Mouse (Mus musculus) brain, embryonic 14.5 days (tissue): ENCODE measurements at regions not wholly inside any gene's neighbourhood (a gene's known extent, or its start where the extent isn't known, plus 50 kb on each side); places are given as distances from the start of the nearest gene placed in this dataset.

ENCODE experiments used
- CTCF ChIP-seq: fragments of 200-500 bp; IDR thresholded peaks from 2 replicates; pipeline ENCODE4 v1.5.1; 2012; ENCODE audit warnings: inconsistent platforms, mild to moderate bottlenecking, moderate library complexity, borderline replicate concordance; ENCODE audit not compliant: insufficient read depth, insufficient read length; ENCODE audit errors: extremely low read depth
- POLR2A ChIP-seq: fragments of 200-500 bp; IDR thresholded peaks from 2 replicates; pipeline ENCODE4 v1.6.1; 2012; ENCODE audit warnings: mild to moderate bottlenecking, inconsistent platforms, borderline replicate concordance; ENCODE audit not compliant: poor library complexity, insufficient read depth, insufficient read length, severe bottlenecking; ENCODE audit errors: extremely low read depth

GRCm38 (mm10) chr12:117432788-117433187, 83.5 kb upstream of the Rapgef5 start:
- TF ChIP-seq POLR2A (no peak), CTCF (no peak)
